Mouse (Mus musculus): ENCODE results near the gene Cenpp.
A peak's percentile ranks its signal among the peaks of the same experiment; 100 is the strongest.

The Cenpp gene

GRCm38 (mm10) chr13:49430529-49430928 lies 222.1 kb downstream of the Cenpp start:
- Histone ChIP-seq H3K36me3 (ENCODE audit: control insufficient read depth, insufficient read depth, low read length, poor library complexity, severe bottlenecking) (peaks cover 3% of the 10 kb centered on the region; the same call in 1 of the 2 replicates), H3K27me3 (ENCODE audit: control insufficient read depth, insufficient read depth, low read length, poor library complexity, severe bottlenecking) (no peaks in the 10 kb centered on the region)
- DNase-seq (ENCODE audit: low read depth, low spot score) = no peak

DNA sequence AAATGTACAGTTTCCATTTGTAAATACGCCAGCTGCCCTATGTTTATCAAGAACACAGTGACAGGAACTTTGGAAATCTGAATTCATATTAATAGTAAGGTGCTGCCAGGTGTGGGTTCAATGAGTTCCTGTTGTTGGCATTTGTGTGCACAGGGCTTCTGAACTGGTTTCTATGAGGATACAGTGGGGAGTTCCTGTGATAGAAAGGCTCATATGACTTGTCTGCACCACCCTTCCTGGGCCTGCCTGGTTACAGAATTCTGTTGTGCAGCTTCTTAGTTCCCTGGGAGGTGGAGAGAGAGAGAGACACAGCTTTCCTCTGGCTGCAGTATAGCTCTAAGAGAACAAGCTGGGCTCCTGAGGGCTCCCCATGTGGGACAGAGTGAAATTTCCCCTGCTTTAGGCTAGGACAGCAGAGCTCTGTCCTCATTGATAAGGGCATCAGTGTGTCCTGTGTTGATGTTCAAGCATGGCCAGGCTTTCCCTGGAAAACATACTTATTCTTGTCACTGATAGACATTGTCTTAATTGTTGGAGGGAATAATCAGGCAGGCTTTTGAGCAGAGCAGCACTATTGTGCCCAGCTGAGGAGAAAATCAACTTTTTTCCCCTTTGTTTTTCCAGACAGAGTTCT lies 224.4 kb downstream of the Cenpp start:
- Histone ChIP-seq H3K36me3 (ENCODE audit: control insufficient read depth, insufficient read depth, low read length, poor library complexity, severe bottlenecking) (peaks cover 3% of the 10 kb centered on the region; the same call in 1 of the 2 replicates), H3K27me3 (ENCODE audit: control insufficient read depth, insufficient read depth, low read length, poor library complexity, severe bottlenecking) (no peaks in the 10 kb centered on the region)
- no peak for DNase-seq (ENCODE audit: low read depth, low spot score)

- Histone ChIP-seq H3K27me3 (ENCODE audit: control insufficient read depth, insufficient read depth, low read length, poor library complexity, severe bottlenecking) (no peaks in the 10 kb centered on the region), H3K36me3 (ENCODE audit: control insufficient read depth, insufficient read depth, low read length, poor library complexity, severe bottlenecking) (no peaks in the 10 kb centered on the region)
- DNase-seq (ENCODE audit: low read depth, low spot score) = no peak
Observed at GRCm38 (mm10) chr13:49426736-49427135, 225.8 kb downstream of the Cenpp start.

- no peak for DNase-seq (ENCODE audit: low read depth, low spot score)
- Histone ChIP-seq H3K36me3 (ENCODE audit: control insufficient read depth, insufficient read depth, low read length, poor library complexity, severe bottlenecking) (no peaks in the 10 kb centered on the region), H3K27me3 (ENCODE audit: control insufficient read depth, insufficient read depth, low read length, poor library complexity, severe bottlenecking) (no peaks in the 10 kb centered on the region)
Observed at GRCm38 (mm10) chr13:49421959-49422358, 230.6 kb downstream of the Cenpp start.

GRCm38 (mm10) chr13:49421606-49421917 lies 231.0 kb downstream of the Cenpp start:
- no peaks in the 10 kb centered on the region for H3K36me3 ChIP-seq (ENCODE audit: control insufficient read depth, insufficient read depth, low read length, poor library complexity, severe bottlenecking)

GRCm38 (mm10) chr13:49420754-49421605 lies 231.6 kb downstream of the Cenpp start, which contains the start of gene Ippk:
Gene Ippk, plus strand, starts transcription at chr13:49421249.
- Histone ChIP-seq H3K27me3 (ENCODE audit: control insufficient read depth, insufficient read depth, low read length, poor library complexity, severe bottlenecking) (no peaks in the 10 kb centered on the region), H3K36me3 (ENCODE audit: control insufficient read depth, insufficient read depth, low read length, poor library complexity, severe bottlenecking) (no peaks in the 10 kb centered on the region)
- peak; percentile 97 for DNase-seq (ENCODE audit: low read depth, low spot score)

More at GRCm38 (mm10) chr13:49421606-49421917, 231.0 kb downstream of the Cenpp start:
- no peaks in the 10 kb centered on the region for H3K27me3 ChIP-seq (ENCODE audit: control insufficient read depth, insufficient read depth, low read length, poor library complexity, severe bottlenecking)
- DNase-seq (ENCODE audit: low read depth, low spot score) = peak; percentile 30

Measured in splenic B cell, adult 2 months (primary cell).